11 mouse cellular contexts compared by ENCODE assay signal in the genomic region with DNA sequence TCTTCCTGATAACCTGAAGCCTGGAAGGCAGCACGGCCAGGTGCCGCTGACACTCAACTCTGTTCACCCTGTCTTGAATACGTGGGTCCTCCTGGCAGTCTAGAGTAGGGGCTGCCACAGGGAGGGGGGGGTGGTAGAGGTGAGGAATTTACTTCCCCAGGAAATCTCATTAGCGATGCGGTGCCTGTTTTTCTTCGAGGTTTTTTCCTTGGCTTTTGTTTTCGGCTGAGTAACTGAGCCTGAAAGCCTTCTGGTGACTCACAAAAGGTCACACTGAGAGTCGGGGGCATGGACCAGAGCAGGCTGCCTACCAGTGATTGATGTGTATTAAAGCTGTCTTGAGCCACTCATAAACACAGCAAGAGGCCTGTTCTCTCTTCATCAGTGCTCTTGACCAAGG.
DNase-seq lines count a peak whose midpoint lies in the region; ATAC-seq and TF ChIP-seq lines count a peak whose summit lies in the region.
"Had no signal": no experiment of that assay in that cellular context is flagged by ENCODE, and none has a peak within 500 bp of the region (broad histone marks: within the 10 kb centered on the region; RNA-seq: fewer than 3 reads in every experiment).

No protein-coding gene starts in this region.

- H3K36me3 ChIP-seq in midbrain, embryonic 11.5 days (ENCODE audit: control insufficient read depth, insufficient read depth, low read length), result no peaks in the 10 kb centered on the region
- no peaks in the 10 kb centered on the region for H3K36me3 ChIP-seq in thymus, adult 2 months (ENCODE audit: control insufficient read depth, insufficient read depth, low read length)
- H3K36me3 ChIP-seq: embryonic facial prominence, embryonic 13.5 days; intestine, embryonic 15.5 days had no signal

- WGBS in midbrain, embryonic 11.5 days, result 7% methylated on average over 8 of the region's 8 CpGs
- WGBS in thymus, adult 2 months, result 34% methylated on average over 8 of the region's 8 CpGs

- no peak overlapping the region for H3K4me2 ChIP-seq in midbrain, embryonic 11.5 days
- H3K4me2 ChIP-seq: embryonic facial prominence, embryonic 13.5 days; intestine, embryonic 15.5 days had no signal

- no peak overlapping the region; the same call in 1 of the 2 replicates for H3K27ac ChIP-seq in midbrain, embryonic 11.5 days (ENCODE audit: low read depth, low read length)
- no peak overlapping the region for H3K27ac ChIP-seq in thymus, adult 2 months (ENCODE audit: control insufficient read depth, insufficient read depth, low read length)
- H3K27ac ChIP-seq: embryonic facial prominence, embryonic 13.5 days; intestine, embryonic 15.5 days; stomach, postnatal 0 days had no signal

- no peak for TF ChIP-seq CTCF in thymus, adult 2 months (IDR thresholded peaks at IDR 0.05; ENCODE audit: borderline replicate concordance, control insufficient read depth, extremely low read depth, insufficient read depth, low read length, poor library complexity)

- no peak overlapping the region for H3K4me3 ChIP-seq in midbrain, embryonic 11.5 days (ENCODE audit: low read depth, low read length)
- H3K4me3 ChIP-seq in thymus, adult 2 months (ENCODE audit: control insufficient read depth, insufficient read depth, low read length), result no peak overlapping the region
- H3K4me3 ChIP-seq: embryonic facial prominence, embryonic 13.5 days; intestine, embryonic 15.5 days had no signal

- H3K9ac ChIP-seq in midbrain, embryonic 11.5 days (ENCODE audit: low read length), result peak overlapping the region; percentile 20; the same call in 1 of the 2 replicates
- H3K9ac ChIP-seq: embryonic facial prominence, embryonic 13.5 days; intestine, embryonic 15.5 days had no signal

- ATAC-seq in midbrain, embryonic 11.5 days (ENCODE audit: low FRiP score), result peak; percentile 44; the same call in 1 of the 2 replicates
- ATAC-seq: intestine, embryonic 15.5 days had no signal

- TF ChIP-seq POLR2A in thymus, adult 2 months (IDR thresholded peaks at IDR 0.05; ENCODE audit: control insufficient read depth, extremely low read depth, insufficient read depth, low read length, poor library complexity), result no peak

- no peaks in the 10 kb centered on the region for H3K27me3 ChIP-seq in midbrain, embryonic 11.5 days (ENCODE audit: control insufficient read depth, insufficient read depth, low read length)
- H3K27me3 ChIP-seq in thymus, adult 2 months (ENCODE audit: control insufficient read depth, insufficient read depth, low read length), result no peaks in the 10 kb centered on the region
- H3K27me3 ChIP-seq: embryonic facial prominence, embryonic 13.5 days; intestine, embryonic 15.5 days had no signal

- H3K4me1 ChIP-seq in midbrain, embryonic 11.5 days (ENCODE audit: control insufficient read depth, insufficient read depth, low read length), result peaks cover 30% of the 10 kb centered on the region
- H3K4me1 ChIP-seq in thymus, adult 2 months (replicated peaks; ENCODE audit: control insufficient read depth, insufficient read depth, low read length), result no peaks in the 10 kb centered on the region
- H3K4me1 ChIP-seq: intestine, embryonic 15.5 days had no signal

- peak; percentile 27 to 30 for DNase-seq in adrenal gland, postnatal 36 days
- DNase-seq in adrenal gland, postnatal 25 days, result no peak
- DNase-seq in lung, postnatal 10 days, result peak; percentile 5
- DNase-seq in lung, postnatal 14 days, result no peak
- DNase-seq in midbrain, embryonic 11.5 days (ENCODE audit: low spot score, missing footprints), result peak; percentile 92
- DNase-seq in layer of hippocampus, postnatal 10 days (ENCODE audit: low spot score in 2 of 2), result no peak
- DNase-seq in spleen, postnatal 10 days (ENCODE audit: low spot score in 2 of 2), result no peak
- DNase-seq in thymus, adult 2 months, result no peak

- H3K9me3 ChIP-seq in midbrain, embryonic 11.5 days (ENCODE audit: control insufficient read depth, low read length), result no peaks in the 10 kb centered on the region
- H3K9me3 ChIP-seq: embryonic facial prominence, embryonic 13.5 days; intestine, embryonic 15.5 days had no signal

Comparison
In these comparisons a context has a peak if more than half of its experiments do, and no peak if none do; other contexts are left out.
1. DNase-seq: peak in adrenal gland, postnatal 36 days (2 of 2), lung, postnatal 10 days (single experiment) and midbrain, embryonic 11.5 days (single experiment); none in adrenal gland, postnatal 25 days (single experiment), lung, postnatal 14 days (single experiment), layer of hippocampus, postnatal 10 days (0 of 2), spleen, postnatal 10 days (0 of 2) and thymus, adult 2 months (single experiment).